Mouse (Mus musculus) layer of hippocampus, postnatal 10 days (tissue): ENCODE data around the gene Zdhhc16. TPM values are rescaled to one million over a fixed set of nuclear protein-coding genes. Genes with fewer than 3 reads are reported as not detected.
A peak's percentile ranks its signal among the peaks of the same experiment; 100 is the strongest.

ENCODE experiments used
- DNase-seq, 2 experiments: peaks; one replicate each; pipeline ENCODE4 v3.0.0; 2021; ENCODE audit warnings: low spot score in 2 of 2
- total RNA-seq, 2 experiments: library from RNA; stranded (reverse); gene quantifications; 2 replicates each; pipeline ENCODE4 v1.2.3; 2021

Gene Zdhhc16
- total RNA-seq, 2 experiments from 2014 or later = 60.2 to 67.4 TPM

DNA sequence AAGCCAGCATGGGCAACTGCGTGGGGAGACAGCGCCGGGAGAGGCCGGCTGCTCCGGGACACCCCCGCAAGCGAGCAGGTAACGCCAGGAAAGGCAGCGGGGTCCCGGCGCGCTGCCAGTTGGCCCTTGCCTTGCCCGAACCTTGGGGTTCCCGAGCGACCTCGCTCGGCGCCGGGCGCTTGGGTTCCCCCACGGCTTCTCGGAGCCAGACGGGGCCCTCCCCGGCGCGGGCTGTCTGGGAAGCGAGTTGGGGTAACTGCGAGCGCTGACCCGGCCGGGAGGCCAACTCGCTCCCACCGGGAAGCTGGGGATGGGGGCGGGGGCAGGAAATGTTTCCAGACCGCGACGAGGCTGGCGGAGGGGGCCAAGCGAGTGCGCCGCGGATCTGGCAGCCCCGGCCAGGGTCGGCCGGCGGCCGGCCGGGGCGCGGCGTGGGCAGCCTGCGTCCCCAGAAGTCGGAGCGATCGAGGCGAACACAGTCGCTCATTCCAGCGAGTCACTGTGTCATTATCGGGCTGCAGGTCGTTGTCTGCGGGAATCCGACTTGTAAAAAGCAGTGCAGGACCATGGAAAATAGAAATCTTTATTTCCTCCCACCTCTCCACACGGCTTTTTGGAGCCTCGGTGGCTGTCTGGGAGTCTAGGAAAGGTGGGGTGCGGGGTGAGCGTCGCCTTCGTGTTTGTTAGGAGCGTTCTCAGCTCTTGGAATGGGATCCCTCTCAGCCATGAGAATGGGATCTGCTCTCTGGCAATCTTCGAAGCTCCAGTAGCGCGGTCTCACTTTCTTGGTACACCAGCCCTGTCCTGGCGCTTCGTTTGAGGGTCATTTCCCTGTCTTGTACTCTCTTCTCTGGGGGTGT lies 48.9 kb downstream of the Zdhhc16 start:
- peak in 1 of 2 experiments; percentile 70 for DNase-seq

GRCm38 (mm10) chr19:41982791-41983150 lies 49.5 kb downstream of the Zdhhc16 start:
- no peak for DNase-seq

GRCm38 (mm10) chr19:41985994-41986393 lies 52.7 kb downstream of the Zdhhc16 start:
- no peak for DNase-seq

DNA sequence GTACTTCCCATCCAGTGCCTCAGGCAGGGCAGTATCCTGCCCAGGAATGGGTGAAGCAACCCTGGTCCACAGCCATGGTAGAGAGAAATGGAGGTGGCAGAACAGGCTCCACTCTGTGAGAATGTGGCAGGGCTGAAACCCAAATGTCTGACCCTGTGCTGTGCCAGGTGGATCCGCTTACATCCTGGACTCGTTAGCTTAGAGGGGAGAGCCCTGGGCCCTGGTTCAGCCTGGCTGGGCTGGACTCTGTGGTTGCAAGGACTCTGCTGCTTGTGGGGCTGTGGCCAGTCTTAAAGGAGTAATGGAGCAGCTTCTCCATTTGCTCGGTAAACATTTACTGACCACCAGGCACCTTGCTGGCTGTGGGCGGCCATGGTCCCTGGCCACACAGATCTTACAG lies 53.9 kb downstream of the Zdhhc16 start:
- DNase-seq = no peak

GRCm38 (mm10) chr19:41989810-41990209 lies 56.5 kb downstream of the Zdhhc16 start:
- DNase-seq = no peak

- DNase-seq = no peak
These were observed 58.7 kb downstream of the Zdhhc16 start for GRCm38 (mm10) chr19:41991926-41992477.

DNA sequence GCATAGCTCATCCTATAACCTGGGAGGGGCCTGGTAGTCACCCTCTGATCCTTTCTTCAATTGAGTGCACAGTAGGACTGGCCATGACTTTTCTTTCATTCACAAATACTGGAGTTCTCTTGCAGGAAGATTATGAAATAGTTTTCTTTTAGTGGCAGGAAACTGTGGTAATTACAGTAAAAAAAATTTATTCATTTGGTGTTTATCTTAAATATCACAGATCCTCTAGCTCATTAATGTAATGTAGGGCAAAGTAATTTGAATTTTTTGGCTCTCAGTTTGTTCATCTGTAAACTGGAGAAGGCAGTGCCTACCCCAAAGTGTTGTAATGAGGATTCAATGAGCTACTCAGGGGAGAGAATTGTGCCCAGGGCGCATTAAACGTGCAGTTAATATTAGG lies 59.7 kb downstream of the Zdhhc16 start:
- no peak for DNase-seq

GRCm38 (mm10) chr19:41993484-41993883 lies 60.2 kb downstream of the Zdhhc16 start:
- peak; percentile 67 to 75 for DNase-seq

Other genes with a start within 250 kb of the Zdhhc16 start
- 10 to 100 TPM; 95.2 to 96.3 TPM for gene Slit1, start 189.8 kb upstream of the Zdhhc16 start, total RNA-seq
- 1 to 10 TPM; 3.6 to 4.4 TPM for gene Arhgap19, start 131.4 kb upstream of the Zdhhc16 start, total RNA-seq
- gene Frat1, start 103.5 kb upstream of the Zdhhc16 start, total RNA-seq = 10 to 100 TPM; 21.1 to 23.0 TPM
- 10 to 100 TPM; 19.1 to 19.4 TPM for gene Frat2, start 85.3 kb upstream of the Zdhhc16 start, total RNA-seq
- 10 to 100 TPM; 36.3 to 37.1 TPM for gene Rrp12, start 37.3 kb upstream of the Zdhhc16 start, total RNA-seq
- 100 to 1,000 TPM; 451 to 486 TPM for gene Pgam1, start 21.6 kb upstream of the Zdhhc16 start, total RNA-seq
- 10 to 100 TPM; 28.8 to 32.2 TPM for gene Exosc1, start 57 bp upstream of the Zdhhc16 start, total RNA-seq
- gene Mms19, start 47.7 kb downstream of the Zdhhc16 start, total RNA-seq = 10 to 100 TPM; 28.9 to 35.2 TPM
- 10 to 100 TPM; 15.8 to 18.9 TPM for gene Ubtd1, start 48.3 kb downstream of the Zdhhc16 start, total RNA-seq
- under 1 TPM; 0.34 to 0.40 TPM for gene Ankrd2, start 102.5 kb downstream of the Zdhhc16 start, total RNA-seq
- gene Hoga1, start 112.1 kb downstream of the Zdhhc16 start, total RNA-seq = 1 to 10 TPM; 9.1 to 9.3 TPM
- gene 4933411K16Rik, start 118.8 kb downstream of the Zdhhc16 start, total RNA-seq = 1 to 10 TPM in 1 of 2 experiments, under 1 TPM in 1; 0.71 to 1.4 TPM
- 10 to 100 TPM; 63.7 to 68.2 TPM for gene Morn4, start 152.9 kb downstream of the Zdhhc16 start, total RNA-seq
- 10 to 100 TPM; 47.4 to 48.7 TPM for gene Pi4k2a, start 157.0 kb downstream of the Zdhhc16 start, total RNA-seq
- 10 to 100 TPM; 15.8 to 18.0 TPM for gene Avpi1, start 195.6 kb downstream of the Zdhhc16 start, total RNA-seq
- gene Marveld1, start 213.9 kb downstream of the Zdhhc16 start, total RNA-seq = 10 to 100 TPM in 1 of 2 experiments, 1 to 10 TPM in 1; 9.9 to 12.9 TPM
- 100 to 1,000 TPM in 1 of 2 experiments, 10 to 100 TPM in 1; 86.9 to 124 TPM for gene Zfyve27, start 230.5 kb downstream of the Zdhhc16 start, total RNA-seq